Mouse (Mus musculus): ENCODE results near the gene Rrp15. TPM values are rescaled to one million over a fixed set of nuclear protein-coding genes. Genes with fewer than 3 reads are reported as not detected.

Rrp15 gene
- polyA plus RNA-seq, 1 experiment, result 5.8 TPM

DNA sequence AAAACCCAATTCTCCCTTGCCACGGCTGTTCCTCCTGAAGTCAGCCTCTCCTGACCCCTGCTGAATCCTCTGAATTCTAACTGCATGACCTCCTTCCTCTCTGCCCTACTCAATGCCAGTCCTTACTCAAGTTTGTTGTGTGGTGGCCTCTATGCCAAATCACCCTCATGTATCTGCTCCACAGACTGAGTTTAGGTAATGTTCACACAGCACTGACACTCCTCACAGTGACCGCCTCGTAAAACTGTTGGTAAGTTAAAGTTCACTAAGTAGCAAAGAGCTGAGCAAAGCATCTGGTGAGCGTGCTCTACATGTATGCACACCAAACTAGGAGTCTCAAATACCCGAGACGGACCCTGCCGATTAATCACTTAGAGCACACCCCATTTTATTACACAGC lies 23.0 kb downstream of the Rrp15 start:
- no peaks in the 10 kb centered on the region for H3K4me1 ChIP-seq (ENCODE audit: control insufficient read depth, insufficient read depth, low read length)
- TF ChIP-seq CTCF (IDR thresholded peaks at IDR 0.05; ENCODE audit: control insufficient read depth, insufficient read depth, insufficient replicate concordance, low read depth, low read length) (no peak), POLR2A (IDR thresholded peaks at IDR 0.05; ENCODE audit: control insufficient read depth, low read depth, low read length) (no peak)
- no peaks in the 10 kb centered on the region for H3K27me3 ChIP-seq (ENCODE audit: control insufficient read depth, insufficient read depth, low read length)
- H3K36me3 ChIP-seq (ENCODE audit: control insufficient read depth, insufficient read depth, low read length), result no peaks in the 10 kb centered on the region; the same call in 1 of the 2 replicates
- H3K4me3 ChIP-seq (ENCODE audit: control insufficient read depth, low read depth, low read length), result no peak overlapping the region
- no peak overlapping the region for H3K27ac ChIP-seq (ENCODE audit: control insufficient read depth, insufficient read depth, low read depth, low read length)

DNA sequence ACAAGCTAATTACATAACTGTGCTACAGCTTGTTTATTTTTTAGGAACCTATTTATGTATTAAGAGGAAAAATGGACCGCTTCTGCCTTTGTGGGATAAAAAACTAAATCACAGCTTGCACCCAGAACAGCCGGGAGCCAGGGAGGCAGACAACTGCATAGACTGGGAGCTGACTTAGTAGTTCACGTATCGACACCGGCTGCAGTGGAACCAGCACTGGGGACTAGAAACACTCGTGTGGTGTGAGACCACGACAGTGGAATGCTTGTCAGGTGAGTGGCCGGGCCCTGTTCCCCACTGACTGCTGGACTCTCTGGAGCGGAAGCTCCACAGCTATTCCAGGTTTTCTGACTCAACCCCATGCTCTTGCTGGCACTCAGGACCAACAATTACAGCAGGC lies 26.9 kb downstream of the Rrp15 start:
- Histone ChIP-seq H3K4me1 (ENCODE audit: control insufficient read depth, insufficient read depth, low read length) (no peaks in the 10 kb centered on the region), H3K27ac (ENCODE audit: control insufficient read depth, insufficient read depth, low read depth, low read length) (no peak overlapping the region), H3K36me3 (ENCODE audit: control insufficient read depth, insufficient read depth, low read length) (no peaks in the 10 kb centered on the region; the same call in 1 of the 2 replicates), H3K4me3 (ENCODE audit: control insufficient read depth, low read depth, low read length) (no peak overlapping the region), H3K27me3 (ENCODE audit: control insufficient read depth, insufficient read depth, low read length) (no peaks in the 10 kb centered on the region)
- TF ChIP-seq POLR2A (IDR thresholded peaks at IDR 0.05; ENCODE audit: control insufficient read depth, low read depth, low read length), result no peak
- TF ChIP-seq CTCF (IDR thresholded peaks at IDR 0.05; ENCODE audit: control insufficient read depth, insufficient read depth, insufficient replicate concordance, low read depth, low read length), result no peak; the same call in 1 of the 2 replicates

DNA sequence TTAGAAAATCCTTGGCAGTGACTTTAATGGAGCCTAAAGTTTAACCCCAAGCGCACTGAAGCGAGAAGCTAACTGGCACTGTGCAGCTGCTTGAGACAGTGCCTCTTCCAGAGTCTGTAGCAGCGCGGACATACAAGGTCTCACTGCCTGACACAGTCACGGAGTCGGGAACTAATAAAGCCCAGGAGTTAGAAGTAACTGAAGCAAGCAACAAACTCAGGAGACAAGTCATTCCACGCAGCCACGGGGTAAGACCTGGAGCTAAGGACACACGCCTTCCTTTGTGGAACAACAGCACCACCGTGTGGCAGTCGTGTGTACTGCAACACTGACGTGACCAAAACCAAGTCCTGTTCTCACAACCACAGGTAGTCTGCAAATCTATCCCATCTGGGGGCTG lies 27.3 kb downstream of the Rrp15 start:
- Histone ChIP-seq H3K27me3 (ENCODE audit: control insufficient read depth, insufficient read depth, low read length) (no peaks in the 10 kb centered on the region), H3K4me1 (ENCODE audit: control insufficient read depth, insufficient read depth, low read length) (no peaks in the 10 kb centered on the region), H3K27ac (ENCODE audit: control insufficient read depth, insufficient read depth, low read depth, low read length) (no peak overlapping the region), H3K36me3 (ENCODE audit: control insufficient read depth, insufficient read depth, low read length) (no peaks in the 10 kb centered on the region; the same call in 1 of the 2 replicates), H3K4me3 (ENCODE audit: control insufficient read depth, low read depth, low read length) (no peak overlapping the region)
- TF ChIP-seq POLR2A (IDR thresholded peaks at IDR 0.05; ENCODE audit: control insufficient read depth, low read depth, low read length) (no peak), CTCF (IDR thresholded peaks at IDR 0.05; ENCODE audit: control insufficient read depth, insufficient read depth, insufficient replicate concordance, low read depth, low read length) (peak; percentile 97)

DNA sequence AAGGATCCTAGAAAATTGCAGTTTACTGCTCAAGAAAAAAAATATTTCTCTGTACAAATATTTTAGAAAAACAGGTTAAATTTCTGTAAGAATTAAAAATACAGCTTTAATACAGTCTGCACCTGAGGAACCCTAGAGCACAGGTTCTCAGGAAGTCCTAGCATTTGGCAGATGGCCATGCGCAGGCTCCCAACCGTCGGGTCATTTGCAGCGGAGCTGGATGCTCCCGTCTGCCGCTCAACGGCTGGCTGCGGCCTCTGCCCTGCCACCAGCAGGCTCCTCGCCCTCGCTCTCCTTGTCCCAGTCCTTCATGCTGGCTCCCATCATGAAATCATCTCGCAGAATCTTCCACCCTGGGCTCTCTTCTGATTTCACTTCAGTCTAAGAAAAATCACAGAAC lies 28.0 kb downstream of the Rrp15 start:
- TF ChIP-seq CTCF (IDR thresholded peaks at IDR 0.05; ENCODE audit: control insufficient read depth, insufficient read depth, insufficient replicate concordance, low read depth, low read length) (no peak), POLR2A (IDR thresholded peaks at IDR 0.05; ENCODE audit: control insufficient read depth, low read depth, low read length) (no peak)
- no peaks in the 10 kb centered on the region; the same call in 1 of the 2 replicates for H3K36me3 ChIP-seq (ENCODE audit: control insufficient read depth, insufficient read depth, low read length)

DNA sequence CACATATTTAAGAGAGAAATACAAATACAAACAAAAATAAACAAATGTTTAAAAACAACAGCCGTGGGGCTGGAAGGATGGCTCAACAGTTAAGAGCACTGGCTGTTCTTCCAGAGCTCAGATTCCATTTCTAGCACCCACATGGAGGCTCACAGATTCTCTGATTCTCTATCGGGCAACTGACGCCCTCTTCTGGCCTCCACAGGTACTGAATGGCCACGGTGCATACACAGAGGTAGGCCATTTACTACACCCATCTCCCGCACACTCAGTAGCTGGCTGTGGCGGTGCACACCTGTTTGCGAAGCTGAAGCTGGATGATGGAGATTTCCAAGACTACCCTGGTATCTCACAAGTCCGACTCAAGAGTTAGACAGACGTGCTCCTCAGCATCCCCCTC lies 29.4 kb downstream of the Rrp15 start:
- no peaks in the 10 kb centered on the region for H3K4me1 ChIP-seq (ENCODE audit: control insufficient read depth, insufficient read depth, low read length)
- no peaks in the 10 kb centered on the region; the same call in 1 of the 2 replicates for H3K36me3 ChIP-seq (ENCODE audit: control insufficient read depth, insufficient read depth, low read length)
- no peak overlapping the region for H3K4me3 ChIP-seq (ENCODE audit: control insufficient read depth, low read depth, low read length)
- no peak overlapping the region for H3K27ac ChIP-seq (ENCODE audit: control insufficient read depth, insufficient read depth, low read depth, low read length)
- H3K27me3 ChIP-seq (ENCODE audit: control insufficient read depth, insufficient read depth, low read length), result no peaks in the 10 kb centered on the region
- TF ChIP-seq CTCF (IDR thresholded peaks at IDR 0.05; ENCODE audit: control insufficient read depth, insufficient read depth, insufficient replicate concordance, low read depth, low read length) (peak; percentile 50; the same call in 1 of the 2 replicates), POLR2A (IDR thresholded peaks at IDR 0.05; ENCODE audit: control insufficient read depth, low read depth, low read length) (no peak)

More for the DNA sequence above, 28.0 kb downstream of the Rrp15 start:
- Histone ChIP-seq H3K27ac (ENCODE audit: control insufficient read depth, insufficient read depth, low read depth, low read length) (no peak overlapping the region), H3K27me3 (ENCODE audit: control insufficient read depth, insufficient read depth, low read length) (no peaks in the 10 kb centered on the region), H3K4me1 (ENCODE audit: control insufficient read depth, insufficient read depth, low read length) (no peaks in the 10 kb centered on the region), H3K4me3 (ENCODE audit: control insufficient read depth, low read depth, low read length) (no peak overlapping the region)

DNA sequence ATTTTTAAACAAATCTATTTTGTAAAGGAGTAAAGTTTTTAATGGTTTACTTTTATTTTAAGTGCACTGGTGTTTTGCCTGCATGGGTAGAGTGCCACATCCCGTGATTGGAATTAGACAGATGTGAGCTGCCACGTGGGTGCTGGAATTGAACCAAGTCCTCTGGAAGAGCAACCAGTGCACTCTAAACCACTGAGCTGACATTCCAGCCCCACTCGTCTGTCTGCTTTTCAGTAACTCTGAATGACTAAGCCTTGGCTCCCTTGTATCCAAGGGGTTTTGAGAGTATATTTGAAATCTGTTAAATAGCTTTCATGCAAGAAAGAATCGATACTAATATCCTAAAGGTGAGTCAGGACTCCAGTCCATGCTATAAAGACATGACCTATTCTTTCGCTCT lies 30.3 kb downstream of the Rrp15 start:
- Histone ChIP-seq H3K36me3 (ENCODE audit: control insufficient read depth, insufficient read depth, low read length) (no peaks in the 10 kb centered on the region; the same call in 1 of the 2 replicates), H3K4me3 (ENCODE audit: control insufficient read depth, low read depth, low read length) (no peak overlapping the region), H3K27me3 (ENCODE audit: control insufficient read depth, insufficient read depth, low read length) (no peaks in the 10 kb centered on the region), H3K4me1 (ENCODE audit: control insufficient read depth, insufficient read depth, low read length) (no peaks in the 10 kb centered on the region), H3K27ac (ENCODE audit: control insufficient read depth, insufficient read depth, low read depth, low read length) (no peak overlapping the region)
- no peak for TF ChIP-seq POLR2A (IDR thresholded peaks at IDR 0.05; ENCODE audit: control insufficient read depth, low read depth, low read length)

DNA sequence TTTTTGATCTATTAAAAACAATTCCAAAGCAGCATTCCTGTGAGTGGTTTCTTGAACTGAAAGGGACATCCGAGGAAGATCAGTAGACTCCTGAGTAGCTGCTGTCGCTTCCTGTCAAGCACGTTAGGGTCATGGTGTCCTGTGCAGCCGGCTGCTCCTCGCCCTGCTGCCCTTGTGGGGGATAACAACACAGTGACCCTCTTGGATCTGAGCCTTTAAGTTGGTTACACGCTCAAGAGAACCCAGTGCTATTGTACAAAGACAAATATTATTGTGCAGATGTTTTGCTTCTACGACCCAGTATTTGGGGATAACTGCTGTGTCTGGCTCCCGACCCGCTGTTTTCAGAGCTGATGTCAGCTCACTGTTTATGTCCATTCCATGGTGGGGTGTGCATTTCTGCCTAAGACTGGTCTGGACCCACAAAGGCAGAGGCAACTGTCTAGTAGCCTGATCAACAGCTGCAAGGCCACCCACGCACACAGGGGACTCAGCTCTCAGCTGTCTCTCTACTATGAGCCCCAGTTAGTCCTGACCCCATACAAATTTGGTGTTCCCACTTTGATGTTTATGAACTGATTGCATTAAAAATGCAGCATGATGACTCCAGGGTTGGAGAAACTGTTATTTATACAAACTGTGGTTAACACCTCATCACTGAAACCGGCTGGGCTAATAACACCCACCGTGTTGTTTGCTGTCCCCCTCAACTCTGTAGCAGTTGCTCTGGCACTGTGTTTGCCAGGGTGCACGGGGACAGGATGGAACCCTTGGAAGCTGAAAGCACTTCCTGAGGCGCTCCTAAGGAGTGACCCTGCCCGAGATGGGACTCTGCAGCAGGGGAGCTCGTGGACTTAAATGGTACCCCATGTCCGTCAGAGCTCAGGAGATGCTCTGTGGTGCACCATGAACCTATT lies 33.9 kb downstream of the Rrp15 start:
- TF ChIP-seq CTCF (IDR thresholded peaks at IDR 0.05; ENCODE audit: control insufficient read depth, insufficient read depth, insufficient replicate concordance, low read depth, low read length) (no peak), POLR2A (IDR thresholded peaks at IDR 0.05; ENCODE audit: control insufficient read depth, low read depth, low read length) (no peak)
- H3K27ac ChIP-seq (ENCODE audit: control insufficient read depth, insufficient read depth, low read depth, low read length), result no peak overlapping the region
- no peak overlapping the region for H3K4me3 ChIP-seq (ENCODE audit: control insufficient read depth, low read depth, low read length)
- no peaks in the 10 kb centered on the region for H3K36me3 ChIP-seq (ENCODE audit: control insufficient read depth, insufficient read depth, low read length)
- H3K4me1 ChIP-seq (ENCODE audit: control insufficient read depth, insufficient read depth, low read length), result no peaks in the 10 kb centered on the region
- H3K27me3 ChIP-seq (ENCODE audit: control insufficient read depth, insufficient read depth, low read length), result no peaks in the 10 kb centered on the region

All from testis, adult 2 months (tissue).